Mouse (Mus musculus): ENCODE results near the gene Med12l.
"Not testable (repeated sequence)": the region's sequence is repeated elsewhere in the genome, so short reads cannot be mapped to it uniquely, and the experiment has no call there.

- not testable (repeated sequence) for TF ChIP-seq POLR2A (IDR thresholded peaks at IDR 0.05; ENCODE audit: insufficient read length, low read depth); TCF3 (IDR thresholded peaks at IDR 0.05; ENCODE audit: insufficient read length, low read depth); USF1 (IDR thresholded peaks at IDR 0.05; ENCODE audit: low read depth); MAX (IDR thresholded peaks at IDR 0.05; ENCODE audit: low read depth); MYOG (IDR thresholded peaks at IDR 0.05; ENCODE audit: control insufficient read depth in 1 of 3, insufficient read depth in 1 of 3, insufficient read length in 2 of 3, low read depth in 2 of 3); TCF12 (IDR thresholded peaks at IDR 0.05; ENCODE audit: insufficient read depth, poor library complexity, severe bottlenecking); CEBPB (IDR thresholded peaks at IDR 0.05; ENCODE audit: insufficient read depth, poor library complexity, severe bottlenecking); POLR2AphosphoS2 (IDR thresholded peaks at IDR 0.05; ENCODE audit: insufficient read length, low read depth); MYOD1 (IDR thresholded peaks at IDR 0.05; ENCODE audit: control insufficient read depth in 1 of 3, insufficient read length in 2 of 3, low read depth in 2 of 3); E2F4 (IDR thresholded peaks at IDR 0.05; ENCODE audit: insufficient read depth); REST (IDR thresholded peaks at IDR 0.05; ENCODE audit: insufficient read depth, insufficient read length)
Observed at GRCm38 (mm10) chr3:59113291-59113690, 107.7 kb downstream of the Med12l start.
